Mouse (Mus musculus) yolk sac, embryonic 10.5 days (tissue): Measurements from ENCODE around the gene Wdr45b.
"Not testable (repeated sequence)": the region's sequence is repeated elsewhere in the genome, so short reads cannot be mapped to it uniquely, and the experiment has no call there.

Experiments
- DNase-seq: peaks from one replicate; pipeline ENCODE4 v3.0.0-alpha.2; 2017; ENCODE audit warnings: low spot score

Gene Wdr45b

GRCm38 (mm10) chr11:121354091-121354707, at the start of gene Wdr45b:
Wdr45b (minus strand) TSS chr11:121354445.
- peak; percentile 96 for DNase-seq

- DNase-seq = no peak
Observed at GRCm38 (mm10) chr11:121392405-121392804, 38.2 kb upstream of the Wdr45b start.

DNA sequence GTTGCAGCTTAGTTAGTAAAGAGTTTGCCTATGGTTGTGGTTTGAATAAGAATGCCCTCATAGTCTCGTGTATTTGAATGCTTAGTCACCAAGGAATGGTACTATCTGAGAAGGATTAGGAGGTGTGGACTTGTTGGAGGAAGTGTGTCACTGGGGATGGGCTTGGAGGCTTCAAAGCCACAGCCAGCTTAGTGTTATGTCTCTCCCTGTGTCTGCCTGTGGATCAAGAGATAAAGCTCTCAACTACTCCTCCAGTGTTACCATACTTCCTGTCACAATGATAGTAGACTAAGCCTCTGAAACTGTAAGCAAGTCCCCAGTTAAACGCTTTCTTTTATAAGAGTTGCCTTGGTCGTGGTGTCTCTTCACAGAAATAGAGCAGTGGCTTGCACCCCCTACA, 36.5 kb upstream of the Wdr45b start:
- no peak for DNase-seq

GRCm38 (mm10) chr11:121388554-121388945, 34.3 kb upstream of the Wdr45b start:
- DNase-seq = no peak

- DNase-seq = peak; percentile 96
Observed at GRCm38 (mm10) chr11:121387750-121388553, 33.7 kb upstream of the Wdr45b start, which contains the start of gene Rab40b. Rab40b (minus strand) TSS chr11:121388251.

GRCm38 (mm10) chr11:121380294-121380693, 26.0 kb upstream of the Wdr45b start:
- no peak for DNase-seq

GRCm38 (mm10) chr11:121378644-121379043, 24.4 kb upstream of the Wdr45b start:
- no peak for DNase-seq

GRCm38 (mm10) chr11:121373305-121373704, 19.1 kb upstream of the Wdr45b start:
- DNase-seq = no peak

GRCm38 (mm10) chr11:121370337-121370994, 16.2 kb upstream of the Wdr45b start:
- no peak for DNase-seq

DNA sequence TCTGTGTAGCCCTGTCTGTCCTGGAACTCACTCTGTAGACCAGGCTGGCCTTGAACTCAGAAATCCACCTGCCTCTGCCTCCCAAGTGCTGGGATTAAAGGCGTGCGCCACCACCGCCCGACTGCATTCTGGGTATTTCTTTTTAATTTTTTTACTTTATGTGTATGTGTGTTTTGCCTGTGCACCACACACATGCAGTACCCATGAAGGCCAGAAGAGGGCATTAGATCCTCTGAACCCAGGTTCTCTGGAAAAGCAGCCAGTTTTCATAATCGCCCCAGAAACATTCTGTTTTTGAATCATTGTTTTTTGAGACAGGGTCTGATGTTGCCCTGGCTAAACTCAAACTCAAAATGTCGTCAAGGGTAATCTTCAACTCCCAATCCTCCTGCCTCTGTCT, 15.4 kb upstream of the Wdr45b start:
- DNase-seq = no peak

DNA sequence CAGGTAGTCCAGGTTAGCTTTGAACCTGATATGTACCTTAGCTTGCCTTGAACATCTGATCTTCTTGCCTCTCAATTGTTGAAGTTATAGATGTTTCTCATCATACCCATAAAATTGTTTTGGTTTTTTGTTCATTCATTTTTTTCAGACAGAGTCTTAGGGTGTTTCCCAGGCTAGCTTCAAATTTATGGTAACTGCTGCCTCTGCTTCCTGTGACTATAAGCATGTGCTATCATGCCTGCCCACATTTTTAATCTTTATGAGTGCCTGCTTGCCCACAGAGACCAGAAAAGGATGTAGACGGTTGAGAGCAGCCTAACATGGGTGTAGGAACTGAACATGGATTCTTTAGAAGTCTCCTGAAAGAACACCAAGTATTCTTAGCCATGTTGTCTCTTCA, 14.5 kb upstream of the Wdr45b start:
- DNase-seq = no peak

- DNase-seq = no peak
Observed at GRCm38 (mm10) chr11:121367170-121367707, 13.0 kb upstream of the Wdr45b start.

DNA sequence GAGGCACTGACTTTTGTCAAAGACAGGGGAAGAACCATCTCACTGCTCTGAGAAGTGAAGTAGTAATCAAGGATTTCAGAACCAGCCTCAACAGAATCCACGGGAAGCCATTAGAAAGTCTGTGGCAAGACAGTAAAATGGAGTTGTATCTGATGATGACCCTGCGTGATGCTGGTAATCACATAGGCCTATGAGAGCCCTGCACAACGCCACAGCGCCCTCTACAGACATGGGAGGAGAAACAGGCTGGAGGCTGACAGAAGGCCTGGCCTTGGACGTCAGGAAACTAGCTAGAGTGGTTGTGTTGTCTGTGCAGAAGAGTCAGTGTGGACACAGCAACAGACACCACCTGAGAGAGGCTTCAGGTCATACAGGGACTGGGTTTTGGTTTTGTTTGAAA, 8.0 kb upstream of the Wdr45b start:
- no peak for DNase-seq

DNA sequence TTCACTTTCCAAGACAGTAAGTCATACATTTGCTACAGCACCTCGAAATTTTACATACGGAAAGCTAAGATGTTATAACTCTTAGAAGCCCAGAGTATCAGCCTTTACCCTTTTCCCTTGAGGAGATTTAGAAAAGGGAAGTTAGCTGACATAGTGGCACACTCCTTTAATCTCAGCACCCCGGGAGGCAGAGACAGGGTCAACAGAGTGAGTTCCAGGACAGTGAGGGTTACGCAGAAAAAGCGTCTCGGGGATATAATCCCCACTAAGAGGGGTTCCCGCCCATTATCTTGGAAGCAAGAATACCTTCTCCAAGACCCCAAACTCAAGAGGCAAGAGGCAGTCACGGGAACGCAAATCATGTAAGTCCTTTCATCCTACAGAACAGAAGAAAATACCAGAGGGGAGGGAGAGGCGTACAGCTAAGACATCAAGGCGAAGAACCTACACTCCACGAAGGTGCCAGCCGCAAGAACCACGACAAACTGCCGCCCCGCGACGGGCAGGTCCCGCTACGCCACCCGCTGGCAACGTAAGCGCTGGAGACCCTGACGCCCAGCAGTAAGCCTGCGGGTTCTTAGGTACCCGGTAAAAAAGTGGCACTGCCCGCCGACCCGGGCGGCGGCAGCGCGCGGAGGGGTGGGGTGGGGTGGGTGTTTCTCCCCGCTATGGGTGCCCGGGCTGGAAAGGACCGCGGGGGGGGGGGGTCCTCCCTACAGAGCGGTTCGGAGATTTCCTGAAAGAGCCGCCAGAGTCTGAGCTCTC, 737 bp downstream of the Wdr45b start:
- no peak for DNase-seq

GRCm38 (mm10) chr11:121348727-121349126, 5.5 kb downstream of the Wdr45b start:
- not testable (repeated sequence) for DNase-seq

DNA sequence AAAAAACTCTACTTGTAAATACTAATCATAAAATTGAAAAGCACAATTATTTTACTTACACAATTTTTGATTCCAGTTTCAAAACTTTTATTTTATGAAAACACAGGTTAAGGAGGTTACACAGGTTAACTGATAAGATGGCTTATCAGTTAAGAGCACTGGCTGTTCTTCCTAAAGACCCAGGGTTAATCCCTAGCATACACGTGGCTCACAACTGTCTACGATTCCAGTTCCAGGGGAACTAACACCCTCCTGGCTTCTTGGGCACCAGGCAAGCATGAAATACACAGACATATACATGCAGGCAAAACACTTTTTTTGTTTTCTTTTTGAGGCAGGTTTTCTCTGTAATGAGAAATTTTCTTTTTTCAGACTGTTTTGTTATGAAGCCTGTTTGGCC, 6.1 kb downstream of the Wdr45b start:
- DNase-seq = no peak

- DNase-seq = no peak
Observed at GRCm38 (mm10) chr11:121347036-121347435, 7.2 kb downstream of the Wdr45b start.

DNA sequence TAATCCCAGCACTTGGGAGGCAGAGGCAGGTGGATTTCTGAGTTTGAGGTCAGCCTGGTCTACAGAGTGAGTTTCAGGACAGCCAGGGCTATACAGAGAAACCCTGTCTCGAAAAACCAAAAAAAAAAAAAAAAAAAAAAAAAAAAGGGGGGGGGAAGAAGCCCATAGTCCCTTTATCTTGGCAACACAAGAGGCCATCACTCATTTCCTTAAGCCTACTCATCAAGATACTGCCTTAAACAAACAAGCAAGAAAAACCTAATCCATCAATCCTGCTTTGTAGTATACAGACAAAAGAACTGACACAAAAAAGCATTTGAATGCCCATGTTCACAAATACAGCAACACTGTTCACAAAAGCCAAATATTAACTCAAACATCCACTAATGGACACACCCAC, 11.8 kb downstream of the Wdr45b start:
- not testable (repeated sequence) for DNase-seq

GRCm38 (mm10) chr11:121340287-121340686, 14.0 kb downstream of the Wdr45b start:
- DNase-seq = no peak

DNA sequence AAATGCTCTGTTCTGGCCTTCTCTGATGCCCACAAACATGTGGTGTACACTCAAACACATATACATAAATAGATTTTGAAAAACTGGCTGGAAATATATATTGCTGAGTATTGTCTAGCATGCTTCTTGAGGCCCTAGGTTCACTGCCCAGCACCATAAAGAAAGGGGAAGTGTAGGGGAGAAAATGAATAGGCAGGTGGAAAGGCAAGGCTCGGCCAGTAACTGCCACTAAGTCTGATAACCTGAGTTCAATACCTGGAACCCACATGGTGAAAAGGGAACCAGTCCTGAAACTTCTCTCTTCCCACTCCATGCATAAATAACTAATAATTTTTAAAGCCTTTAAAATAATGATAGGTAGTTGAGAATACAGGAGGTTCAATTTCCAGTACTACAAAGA, 14.6 kb downstream of the Wdr45b start:
- DNase-seq = no peak

DNA sequence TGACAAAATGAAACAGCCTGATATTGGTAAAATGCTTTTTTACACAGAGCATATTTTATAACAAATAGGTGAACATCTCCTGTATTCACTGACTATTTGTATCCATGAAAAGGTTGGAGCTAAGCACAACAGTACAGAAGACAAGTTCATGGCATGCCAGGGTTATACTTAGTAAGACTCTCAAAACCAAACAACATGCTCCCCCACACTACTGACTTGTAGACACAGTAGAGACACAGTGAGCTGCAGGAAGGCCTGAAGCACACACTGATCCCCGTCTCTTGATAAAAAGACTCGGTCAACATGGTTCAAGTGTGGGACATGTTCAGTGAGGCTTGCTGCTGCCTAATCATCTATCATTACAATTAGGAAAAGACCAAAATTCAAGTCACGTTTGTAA, 22.6 kb downstream of the Wdr45b start:
- DNase-seq = no peak

DNA sequence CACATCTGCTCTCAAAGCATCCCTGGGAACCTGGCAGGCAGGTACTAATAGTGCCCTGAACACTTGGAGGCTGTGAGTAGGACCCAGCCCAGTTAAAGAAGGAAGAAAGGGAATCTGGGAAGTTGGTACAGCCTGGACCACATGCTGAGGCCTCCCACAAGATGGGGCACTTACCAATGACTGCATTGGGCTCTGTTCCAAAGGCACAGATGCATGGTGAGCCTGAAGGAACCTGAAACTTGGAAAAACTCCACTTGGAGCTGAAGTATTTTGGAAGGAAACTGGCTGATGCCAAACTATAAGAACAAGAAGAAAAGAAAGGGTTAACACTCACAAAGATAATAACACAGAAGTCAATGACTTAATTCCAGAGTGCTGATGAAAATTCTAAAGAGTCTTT, 25.6 kb downstream of the Wdr45b start:
- no peak for DNase-seq
